ENCODE assay signal across 8 mouse cellular contexts in genomic region chr16:11066833-11067191, GRCm38 (mm10). TPM values are rescaled to one million over a fixed set of nuclear protein-coding genes. Genes with fewer than 3 reads are reported as not detected.
A peak's percentile ranks its signal among the peaks of the same experiment; 100 is the strongest.
DNase-seq lines count a peak whose midpoint lies in the region; ATAC-seq lines count a peak whose summit lies in the region.

No protein-coding gene starts in this region.

- no peaks in the 10 kb centered on the region for H3K9me3 ChIP-seq in liver, embryonic 12.5 days (replicated peaks)
- H3K9me3 ChIP-seq in neural tube, embryonic 14.5 days (ENCODE audit: control insufficient read depth, low read length) = no peaks in the 10 kb centered on the region

- H3K4me3 ChIP-seq in liver, embryonic 12.5 days = peak overlapping the region; percentile 66
- peak overlapping the region; percentile 88 for H3K4me3 ChIP-seq in neural tube, embryonic 14.5 days (ENCODE audit: low read depth, low read length)

- DNase-seq in layer of hippocampus, adult 11-12 months (ENCODE audit: low spot score) = peak; percentile 62
- no peak for DNase-seq in layer of hippocampus, adult 9-10 months (ENCODE audit: low spot score)
- peak; percentile 66 for DNase-seq in cerebellum, adult 8-10 months
- peak; percentile 51 to 68 for DNase-seq in gastrocnemius, postnatal 4 days (ENCODE audit: low spot score in 2 of 2)
- DNase-seq in kidney, adult 11 months = peak; percentile 36
- peak; percentile 63 for DNase-seq in thymus, postnatal 4 days

- peak overlapping the region; percentile 96 for H3K4me2 ChIP-seq in liver, embryonic 12.5 days
- peak overlapping the region; percentile 64 for H3K4me2 ChIP-seq in neural tube, embryonic 14.5 days (ENCODE audit: low read depth, low read length)

- peak overlapping the region; percentile 68 for H3K9ac ChIP-seq in liver, embryonic 12.5 days
- peak overlapping the region; percentile 96 for H3K9ac ChIP-seq in neural tube, embryonic 14.5 days (replicated peaks; ENCODE audit: low read depth, low read length)

- H3K27me3 ChIP-seq in liver, embryonic 12.5 days (replicated peaks) = peaks cover 53% of the 10 kb centered on the region
- H3K27me3 ChIP-seq in neural tube, embryonic 14.5 days (ENCODE audit: control insufficient read depth, insufficient read depth, low read length) = no peaks in the 10 kb centered on the region

- peak overlapping the region; percentile 62 for H3K27ac ChIP-seq in liver, embryonic 12.5 days
- H3K27ac ChIP-seq in neural tube, embryonic 14.5 days (ENCODE audit: low read depth, low read length) = peak overlapping the region; percentile 99

- 2% methylated on average over 22 of the region's 22 CpGs for WGBS in liver, embryonic 12.5 days (ENCODE audit: insufficient replicate concordance)
- WGBS in neural tube, embryonic 14.5 days = under 1% methylated on average over 22 of the region's 22 CpGs

- peaks cover 46% of the 10 kb centered on the region for H3K4me1 ChIP-seq in liver, embryonic 12.5 days
- H3K4me1 ChIP-seq in neural tube, embryonic 14.5 days (ENCODE audit: control insufficient read depth, insufficient read depth, low read length) = peaks cover 47% of the 10 kb centered on the region

- no peaks in the 10 kb centered on the region for H3K36me3 ChIP-seq in liver, embryonic 12.5 days
- no peaks in the 10 kb centered on the region for H3K36me3 ChIP-seq in neural tube, embryonic 14.5 days (ENCODE audit: control insufficient read depth, insufficient read depth, low read length)

- ATAC-seq in liver, embryonic 12.5 days = no peak
- peak; percentile 52 for ATAC-seq in neural tube, embryonic 14.5 days (ENCODE audit: low read depth)

RNA-seq across cellular contexts. Expression of gene Litaf, which starts 0.9 kb away (rescaled TPM):
- 10 to 100 TPM; 49.1 to 53.1 TPM for total RNA-seq in gastrocnemius, postnatal 4 days (2021)
- polyA plus RNA-seq in liver, embryonic 12.5 days (2016; fragmentation: Nextera tagmentation; extraction: Ambion mirVana) = 31.7 and 34.8 TPM in 2 replicates
- polyA plus RNA-seq in neural tube, embryonic 14.5 days (2014; fragmentation: Nextera tagmentation; extraction: Ambion mirVana) = 20.4 and 26.7 TPM in 2 replicates

RNA-seq across cellular contexts. Expression of gene Snn, which starts 6.1 kb away (rescaled TPM):
- 10 to 100 TPM; 27.8 to 31.6 TPM for total RNA-seq in gastrocnemius, postnatal 4 days (2021)
- polyA plus RNA-seq in liver, embryonic 12.5 days (2016; fragmentation: Nextera tagmentation; extraction: Ambion mirVana) = 4.9 and 6.0 TPM in 2 replicates
- polyA plus RNA-seq in neural tube, embryonic 14.5 days (2014; fragmentation: Nextera tagmentation; extraction: Ambion mirVana) = 133 and 142 TPM in 2 replicates

Comparison
In these comparisons a context has a peak if more than half of its experiments do, and no peak if none do; other contexts are left out.
1. RNA of gene Snn, which starts 6.1 kb away (polyA plus RNA-seq): 133 to 142 TPM in neural tube, embryonic 14.5 days; 4.9 to 6.0 TPM in liver, embryonic 12.5 days; every median in the first group is over 10 times any median in the second.